Mouse (Mus musculus): Measurements from ENCODE around the gene Olfr74. TPM values are rescaled to one million over a fixed set of nuclear protein-coding genes. Genes with fewer than 3 reads are reported as not detected.
"Not testable (repeated sequence)": the region's sequence is repeated elsewhere in the genome, so short reads cannot be mapped to it uniquely, and the experiment has no call there.

Gene Olfr74
- total RNA-seq (2021) = not detected
- long read RNA-seq, experiment 1 = 0 reads
- long read RNA-seq, experiment 2 = 0 reads

DNA sequence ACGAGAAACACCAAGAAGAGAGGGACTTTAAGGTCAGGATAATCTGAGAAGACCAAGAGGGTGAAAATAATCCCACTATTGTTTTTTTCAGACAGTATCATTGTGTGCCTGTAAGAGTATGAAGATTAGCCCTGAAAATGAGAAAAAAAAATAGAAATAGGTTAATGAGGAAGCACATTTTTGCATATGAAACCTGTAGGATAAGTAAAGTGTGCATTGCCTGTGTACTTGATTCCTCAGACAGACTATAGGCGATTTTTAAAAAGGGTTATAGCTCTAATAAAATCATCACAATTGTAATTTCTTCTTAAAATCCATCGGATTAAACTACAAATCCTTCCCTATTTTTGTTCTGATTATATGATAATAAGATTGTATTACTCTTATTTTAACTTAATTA is at the start of gene Olfr74:
TSS of gene Olfr74 (minus strand) at position 101 of the 400 bp plus-strand sequence.
- no peak for DNase-seq
- intact Hi-C loops (cut with DNase I) = no loop called here

DNA sequence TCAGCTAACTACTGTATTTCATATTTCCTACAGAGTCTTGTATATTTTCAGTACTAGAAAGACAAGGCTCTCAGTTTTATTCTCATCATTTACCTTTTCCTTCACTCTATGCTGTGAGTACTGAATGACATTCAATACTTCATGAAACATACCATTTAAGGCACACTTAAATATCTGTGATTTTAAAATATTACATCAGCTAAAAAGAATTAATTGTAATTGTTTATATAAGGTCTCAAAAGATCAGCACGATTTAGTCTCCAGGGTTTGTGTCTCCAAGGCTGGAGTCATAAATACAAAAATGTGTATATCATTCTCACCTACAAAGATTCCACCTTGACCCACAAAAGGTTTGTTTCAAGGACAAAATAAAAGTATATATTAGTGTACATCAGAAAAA is 48.0 kb upstream of the Olfr74 start, which contains the start of gene Olfr1161:
TSS of gene Olfr1161 (plus strand) at position 301 of the 400 bp plus-strand sequence.
- not testable (repeated sequence) for DNase-seq

DNA sequence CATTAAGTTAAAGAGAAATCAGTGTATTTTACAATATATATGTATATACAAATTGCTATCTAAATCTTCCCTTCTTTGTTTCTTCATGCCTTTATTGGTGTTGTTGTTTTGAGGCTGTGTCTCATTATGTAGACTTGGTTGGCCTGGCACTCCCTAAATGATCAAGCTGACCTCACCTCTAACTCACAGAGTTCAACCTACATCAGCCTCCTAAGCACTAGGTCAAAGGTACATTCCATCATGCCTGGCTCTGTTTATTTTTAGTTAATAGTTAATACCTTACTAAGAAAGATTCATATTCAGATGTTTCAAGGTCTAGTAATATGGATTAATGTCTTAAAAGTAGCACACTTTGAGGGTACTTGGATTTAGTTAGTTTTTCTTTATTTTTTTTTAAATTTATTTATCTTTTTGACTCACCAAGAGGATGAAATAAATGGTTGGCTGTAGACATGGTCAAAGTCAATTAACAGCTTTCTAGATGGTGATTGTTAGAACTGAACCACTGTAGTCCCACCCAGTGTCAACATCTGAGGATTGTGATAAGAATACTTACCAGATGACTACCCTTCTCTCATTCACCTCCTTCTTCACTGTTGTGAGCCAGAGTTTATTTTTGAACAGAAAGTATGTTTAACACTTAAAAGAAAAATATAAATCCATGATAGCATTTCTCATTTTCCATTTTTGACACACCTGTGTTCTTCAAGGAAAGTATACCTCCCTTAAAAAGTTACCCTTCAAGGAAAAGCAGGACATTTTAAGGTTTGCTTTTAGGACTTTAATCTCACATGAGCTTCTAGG is 33.3 kb upstream of the Olfr74 start, which contains the start of gene Olfr1160:
TSS of gene Olfr1160 (minus strand) at position 754 of the 804 bp plus-strand sequence.
- intact Hi-C loops (cut with DNase I) = no loop called here
- no peak for DNase-seq

More for the DNA sequence above, 48.0 kb upstream of the Olfr74 start, which contains the start of gene Olfr1161:
- intact Hi-C loops (cut with DNase I) = not testable (repeated sequence)

DNA sequence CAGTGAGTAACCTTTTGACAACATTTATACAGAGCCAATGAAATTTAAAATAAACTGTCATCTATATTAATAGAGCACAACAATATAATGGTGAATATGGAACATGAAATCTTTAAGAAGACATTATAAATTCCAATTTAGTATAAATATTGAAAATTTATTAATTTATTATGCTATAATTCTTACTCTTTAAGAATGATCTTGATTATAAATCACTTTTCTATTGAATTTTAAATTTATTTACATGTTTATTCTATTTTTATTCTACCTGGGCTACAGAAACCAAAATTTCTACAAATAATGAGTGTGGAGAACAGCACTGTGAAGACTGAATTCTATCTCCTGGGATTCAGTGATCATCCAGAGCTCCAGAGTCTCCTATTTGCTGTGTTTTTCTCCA is 15.3 kb upstream of the Olfr74 start, which contains the start of gene Olfr1158:
TSS of gene Olfr1158 (plus strand) at position 301 of the 400 bp plus-strand sequence.
- intact Hi-C loops (cut with DNase I) = no loop called here
- no peak for DNase-seq

DNA sequence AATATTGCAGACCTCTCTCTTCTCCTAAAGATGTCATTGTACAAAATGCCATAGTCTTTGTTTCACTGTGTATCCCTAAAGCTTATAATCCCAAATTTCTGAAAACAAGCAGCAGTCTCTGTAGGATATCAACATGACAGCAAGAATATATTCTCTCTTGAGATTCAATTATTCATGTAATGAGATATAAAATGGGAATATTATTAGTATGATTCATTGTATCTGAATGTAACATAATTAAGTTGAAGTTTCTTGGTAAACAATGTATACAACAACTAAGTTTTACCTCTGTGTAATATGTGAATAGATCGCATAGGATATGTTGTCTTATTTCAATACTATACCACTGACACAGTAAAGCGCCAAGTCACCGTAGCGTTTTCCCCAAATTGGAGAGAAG is 6.3 kb downstream of the Olfr74 start, which contains the start of gene Olfr1157:
TSS of gene Olfr1157 (minus strand) at position 101 of the 400 bp plus-strand sequence.
- intact Hi-C loops (cut with DNase I) = no loop called here

DNA sequence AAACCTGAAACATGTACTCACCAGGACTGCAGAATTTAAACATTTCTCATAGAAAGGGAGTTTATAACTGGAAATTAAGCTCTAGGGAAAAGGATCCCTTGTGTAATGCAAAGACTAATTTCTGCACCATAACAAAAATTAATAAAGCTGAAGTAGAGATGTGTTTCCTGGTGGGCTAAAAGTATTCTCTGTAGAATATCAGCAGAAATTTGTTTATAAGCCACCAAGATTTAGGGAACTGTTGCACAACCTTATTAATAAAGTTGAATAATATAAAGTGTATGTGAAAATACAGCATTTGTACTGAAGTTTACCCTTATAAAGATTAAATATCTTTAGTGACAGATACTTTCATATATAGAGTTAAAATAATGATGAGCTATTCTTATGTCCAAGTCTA is 21.5 kb downstream of the Olfr74 start, which contains the start of gene Olfr1156:
TSS of gene Olfr1156 (minus strand) at position 101 of the 400 bp plus-strand sequence.
- no peak for DNase-seq
- intact Hi-C loops (cut with DNase I) = no loop called here

More for the DNA sequence above, 6.3 kb downstream of the Olfr74 start, which contains the start of gene Olfr1157:
- no peak for DNase-seq

DNA sequence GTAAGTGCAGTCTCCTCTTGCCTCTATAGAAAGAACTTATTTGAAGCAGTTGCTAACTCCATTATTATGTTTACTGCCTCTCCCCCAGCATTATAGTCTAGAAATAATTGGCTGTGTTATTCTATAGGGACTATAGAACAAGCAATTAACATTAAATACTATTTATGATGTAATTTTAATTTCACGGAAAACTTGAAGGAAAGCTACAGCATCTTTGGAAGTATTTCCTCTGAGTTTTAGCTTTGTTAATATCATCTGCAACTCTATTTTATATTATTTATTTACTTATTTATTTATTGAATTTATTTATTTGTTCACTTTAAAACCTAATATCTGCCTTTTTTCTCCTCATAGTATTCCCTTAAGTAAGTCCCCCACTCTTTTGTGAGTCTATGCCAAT is 29.4 kb downstream of the Olfr74 start, which contains the start of gene Olfr1155:
TSS of gene Olfr1155 (minus strand) at position 101 of the 400 bp plus-strand sequence.
- intact Hi-C loops (cut with DNase I) = no loop called here
- no peak for DNase-seq

Other genes with a start within 250 kb of the Olfr74 start
- gene Olfr1138, start 234.7 kb downstream of the Olfr74 start, total RNA-seq (2021) = not detected
- gene Olfr1140, start 230.9 kb downstream of the Olfr74 start, total RNA-seq (2021) = not detected
- gene Olfr1141, start 220.7 kb downstream of the Olfr74 start, total RNA-seq (2021) = not detected
- gene Olfr152, start 195.2 kb downstream of the Olfr74 start, total RNA-seq (2021) = not detected
- not detected for gene Olfr1143, start 174.1 kb downstream of the Olfr74 start, total RNA-seq (2021)
- not detected for gene Olfr1145, start 164.8 kb downstream of the Olfr74 start, total RNA-seq (2021)
- gene Olfr1148, start 144.1 kb downstream of the Olfr74 start, total RNA-seq (2021) = not detected
- not detected for gene Olfr1150-ps1, start 130.7 kb downstream of the Olfr74 start, total RNA-seq (2021)
- not detected for gene Olfr1151, start 118.8 kb downstream of the Olfr74 start, total RNA-seq (2021)
- not detected for gene Olfr1152, start 108.2 kb downstream of the Olfr74 start, total RNA-seq (2021)
- not detected for gene Olfr1153, start 79.7 kb downstream of the Olfr74 start, total RNA-seq (2021)
- not detected for gene Olfr1154, start 69.5 kb downstream of the Olfr74 start, total RNA-seq (2021)
- gene Olfr1155, start 29.5 kb downstream of the Olfr74 start, total RNA-seq (2021) = not detected
- not detected for gene Olfr1156, start 21.6 kb downstream of the Olfr74 start, total RNA-seq (2021)
- not detected for gene Olfr1157, start 6.4 kb downstream of the Olfr74 start, total RNA-seq (2021)
- not detected for gene Olfr1158, start 15.4 kb upstream of the Olfr74 start, total RNA-seq (2021)
- not detected for gene Olfr1160, start 33.6 kb upstream of the Olfr74 start, total RNA-seq (2021)
- not detected for gene Olfr1161, start 48.1 kb upstream of the Olfr74 start, total RNA-seq (2021)
- not detected for gene Olfr73, start 63.0 kb upstream of the Olfr74 start, total RNA-seq (2021)
- not detected for gene Olfr1162, start 76.5 kb upstream of the Olfr74 start, total RNA-seq (2021)
- gene Olfr1163, start 97.2 kb upstream of the Olfr74 start, total RNA-seq (2021) = not detected
- gene Olfr1164, start 119.3 kb upstream of the Olfr74 start, total RNA-seq (2021) = not detected
- not detected for gene Olfr1166, start 153.6 kb upstream of the Olfr74 start, total RNA-seq (2021)
- gene Olfr1167, start 180.5 kb upstream of the Olfr74 start, total RNA-seq (2021) = not detected
- gene Olfr1168, start 207.2 kb upstream of the Olfr74 start, total RNA-seq (2021) = not detected